Mouse (Mus musculus): ENCODE results near the gene Defa31. TPM values are rescaled to one million over a fixed set of nuclear protein-coding genes. Genes with fewer than 3 reads are reported as not detected.
"Not testable (repeated sequence)": the region's sequence is repeated elsewhere in the genome, so short reads cannot be mapped to it uniquely, and the experiment has no call there.

Gene Defa31
- total RNA-seq (2012; rRNA removed), result not detected in 2 replicates
- not detected for polyA plus RNA-seq (2012; ENCODE audit: insufficient read depth in 1 of 2, insufficient read length in 2 of 2, low read depth in 1 of 2, low replicate concordance in 2 of 2, missing spikeins in 1 of 2)

GRCm38 (mm10) chr8:21191314-21191713 lies at the start of gene Defa31:
TSS of gene Defa31 (plus strand) at chr8:21191614.
- not testable (repeated sequence) for H3K4me1 ChIP-seq (ENCODE audit: control insufficient read depth in 1 of 2, insufficient read depth in 2 of 2, low read length in 2 of 2); H3K9ac ChIP-seq (ENCODE audit: control insufficient read depth, low read depth, low read length, poor library complexity, severe bottlenecking); H3K27me3 ChIP-seq (ENCODE audit: control insufficient read depth in 1 of 2, insufficient read depth in 2 of 2, low read length in 2 of 2); H3K27ac ChIP-seq (ENCODE audit: control insufficient read depth, low read depth, low read length); H3K4me3 ChIP-seq (ENCODE audit: control insufficient read depth in 1 of 2, insufficient read depth in 1 of 2, low read depth in 2 of 2, low read length in 2 of 2); H3K9me3 ChIP-seq (replicated peaks; ENCODE audit: insufficient read depth, low read length); H3K36me3 ChIP-seq (ENCODE audit: control insufficient read depth in 1 of 2, insufficient read depth in 2 of 2, low read length in 2 of 2); H3K79me2 ChIP-seq (ENCODE audit: control insufficient read depth, insufficient read depth, low read length, poor library complexity); DNase-seq (ENCODE audit: low read depth, low spot score)

DNA sequence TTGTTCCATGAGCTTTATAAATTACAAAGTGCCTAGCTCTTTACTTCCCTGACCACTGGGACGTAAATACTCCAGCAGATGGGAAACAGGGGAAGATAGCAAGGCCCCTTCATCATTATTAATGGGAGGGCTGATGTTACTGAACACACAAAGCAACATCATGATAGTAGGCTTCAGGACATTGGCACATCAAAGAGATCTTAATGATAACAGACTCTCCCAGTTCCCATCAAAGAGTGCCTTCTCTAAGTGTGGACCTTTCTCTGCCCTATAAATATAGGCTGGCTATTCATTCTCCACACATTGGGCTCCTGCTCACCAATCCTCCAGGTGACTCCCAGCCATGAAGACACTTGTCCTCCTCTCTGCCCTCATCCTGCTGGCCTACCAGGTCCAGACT lies 29.4 kb upstream of the Defa31 start, which contains the start of gene Defa22:
Gene Defa22, plus strand, starts transcription at position 301 of the 400 bp plus-strand sequence.
- H3K36me3 ChIP-seq (ENCODE audit: control insufficient read depth in 1 of 2, insufficient read depth in 2 of 2, low read length in 2 of 2); H3K9me3 ChIP-seq (replicated peaks; ENCODE audit: insufficient read depth, low read length); DNase-seq (ENCODE audit: low read depth, low spot score); H3K79me2 ChIP-seq (ENCODE audit: control insufficient read depth, insufficient read depth, low read length, poor library complexity); H3K27ac ChIP-seq (ENCODE audit: control insufficient read depth, low read depth, low read length); H3K9ac ChIP-seq (ENCODE audit: control insufficient read depth, low read depth, low read length, poor library complexity, severe bottlenecking); H3K4me1 ChIP-seq (ENCODE audit: control insufficient read depth in 1 of 2, insufficient read depth in 2 of 2, low read length in 2 of 2); H3K4me3 ChIP-seq (ENCODE audit: control insufficient read depth in 1 of 2, insufficient read depth in 1 of 2, low read depth in 2 of 2, low read length in 2 of 2); H3K27me3 ChIP-seq (ENCODE audit: control insufficient read depth in 1 of 2, insufficient read depth in 2 of 2, low read length in 2 of 2): not testable (repeated sequence)

GRCm38 (mm10) chr8:21201261-21201660 lies 9.8 kb downstream of the Defa31 start, which contains the start of gene Gm15293:
TSS of gene Gm15293 (plus strand) at chr8:21201561.
- not testable (repeated sequence) for H3K79me2 ChIP-seq (ENCODE audit: control insufficient read depth, insufficient read depth, low read length, poor library complexity); H3K9me3 ChIP-seq (replicated peaks; ENCODE audit: insufficient read depth, low read length); H3K9ac ChIP-seq (ENCODE audit: control insufficient read depth, low read depth, low read length, poor library complexity, severe bottlenecking); H3K27me3 ChIP-seq (ENCODE audit: control insufficient read depth in 1 of 2, insufficient read depth in 2 of 2, low read length in 2 of 2); H3K4me3 ChIP-seq (ENCODE audit: control insufficient read depth in 1 of 2, insufficient read depth in 1 of 2, low read depth in 2 of 2, low read length in 2 of 2); DNase-seq (ENCODE audit: low read depth, low spot score); H3K36me3 ChIP-seq (ENCODE audit: control insufficient read depth in 1 of 2, insufficient read depth in 2 of 2, low read length in 2 of 2); H3K4me1 ChIP-seq (ENCODE audit: control insufficient read depth in 1 of 2, insufficient read depth in 2 of 2, low read length in 2 of 2); H3K27ac ChIP-seq (ENCODE audit: control insufficient read depth, low read depth, low read length)

Other genes with a start within 250 kb of the Defa31 start
- gene AY761185, start 246.9 kb upstream of the Defa31 start, total RNA-seq (2012; rRNA removed), result not detected in 2 replicates
- gene AY761185, start 246.9 kb upstream of the Defa31 start, polyA plus RNA-seq (2012; ENCODE audit: insufficient read depth in 1 of 2, insufficient read length in 2 of 2, low read depth in 1 of 2, low replicate concordance in 2 of 2, missing spikeins in 1 of 2), result not detected
- gene Defa21, start 166.1 kb upstream of the Defa31 start, total RNA-seq (2012; rRNA removed), result not detected in 2 replicates
- not detected for gene Defa21, start 166.1 kb upstream of the Defa31 start, polyA plus RNA-seq (2012; ENCODE audit: insufficient read depth in 1 of 2, insufficient read length in 2 of 2, low read depth in 1 of 2, low replicate concordance in 2 of 2, missing spikeins in 1 of 2)
- gene Defa23, start 136.6 kb upstream of the Defa31 start, total RNA-seq (2012; rRNA removed), result not detected in 2 replicates
- gene Defa23, start 136.6 kb upstream of the Defa31 start, polyA plus RNA-seq (2012; ENCODE audit: insufficient read depth in 1 of 2, insufficient read length in 2 of 2, low read depth in 1 of 2, low replicate concordance in 2 of 2, missing spikeins in 1 of 2), result not detected
- not detected in 2 replicates for gene Defa35, start 126.6 kb upstream of the Defa31 start, total RNA-seq (2012; rRNA removed)
- gene Defa35, start 126.6 kb upstream of the Defa31 start, polyA plus RNA-seq (2012; ENCODE audit: insufficient read depth in 1 of 2, insufficient read length in 2 of 2, low read depth in 1 of 2, low replicate concordance in 2 of 2, missing spikeins in 1 of 2), result not detected
- gene Defa25, start 107.2 kb upstream of the Defa31 start, total RNA-seq (2012; rRNA removed), result not detected in 2 replicates
- not detected for gene Defa25, start 107.2 kb upstream of the Defa31 start, polyA plus RNA-seq (2012; ENCODE audit: insufficient read depth in 1 of 2, insufficient read length in 2 of 2, low read depth in 1 of 2, low replicate concordance in 2 of 2, missing spikeins in 1 of 2)
- gene Gm14851, start 95.6 kb upstream of the Defa31 start, total RNA-seq (2012; rRNA removed), result not detected in 2 replicates
- not detected for gene Gm14851, start 95.6 kb upstream of the Defa31 start, polyA plus RNA-seq (2012; ENCODE audit: insufficient read depth in 1 of 2, insufficient read length in 2 of 2, low read depth in 1 of 2, low replicate concordance in 2 of 2, missing spikeins in 1 of 2)
- not detected in 2 replicates for gene Defa30, start 57.0 kb upstream of the Defa31 start, total RNA-seq (2012; rRNA removed)
- gene Defa30, start 57.0 kb upstream of the Defa31 start, polyA plus RNA-seq (2012; ENCODE audit: insufficient read depth in 1 of 2, insufficient read length in 2 of 2, low read depth in 1 of 2, low replicate concordance in 2 of 2, missing spikeins in 1 of 2), result not detected
- gene Defa22, start 29.3 kb upstream of the Defa31 start, total RNA-seq (2012; rRNA removed), result not detected in 2 replicates
- not detected for gene Defa22, start 29.3 kb upstream of the Defa31 start, polyA plus RNA-seq (2012; ENCODE audit: insufficient read depth in 1 of 2, insufficient read length in 2 of 2, low read depth in 1 of 2, low replicate concordance in 2 of 2, missing spikeins in 1 of 2)
- not detected in 2 replicates for gene Gm15293, start 9.9 kb downstream of the Defa31 start, total RNA-seq (2012; rRNA removed)
- gene Gm15293, start 9.9 kb downstream of the Defa31 start, polyA plus RNA-seq (2012; ENCODE audit: insufficient read depth in 1 of 2, insufficient read length in 2 of 2, low read depth in 1 of 2, low replicate concordance in 2 of 2, missing spikeins in 1 of 2), result not detected
- gene Gm15292, start 58.1 kb downstream of the Defa31 start, total RNA-seq (2012; rRNA removed), result not detected in 2 replicates
- gene Gm15292, start 58.1 kb downstream of the Defa31 start, polyA plus RNA-seq (2012; ENCODE audit: insufficient read depth in 1 of 2, insufficient read length in 2 of 2, low read depth in 1 of 2, low replicate concordance in 2 of 2, missing spikeins in 1 of 2), result not detected
- not detected in 2 replicates for gene Defa27, start 123.9 kb downstream of the Defa31 start, total RNA-seq (2012; rRNA removed)
- gene Defa27, start 123.9 kb downstream of the Defa31 start, polyA plus RNA-seq (2012; ENCODE audit: insufficient read depth in 1 of 2, insufficient read length in 2 of 2, low read depth in 1 of 2, low replicate concordance in 2 of 2, missing spikeins in 1 of 2), result not detected
- gene Defa29, start 135.4 kb downstream of the Defa31 start, total RNA-seq (2012; rRNA removed), result not detected in 2 replicates
- gene Defa29, start 135.4 kb downstream of the Defa31 start, polyA plus RNA-seq (2012; ENCODE audit: insufficient read depth in 1 of 2, insufficient read length in 2 of 2, low read depth in 1 of 2, low replicate concordance in 2 of 2, missing spikeins in 1 of 2), result not detected
- not detected in 2 replicates for gene Defa2, start 186.9 kb downstream of the Defa31 start, total RNA-seq (2012; rRNA removed)
- gene Defa2, start 186.9 kb downstream of the Defa31 start, polyA plus RNA-seq (2012; ENCODE audit: insufficient read depth in 1 of 2, insufficient read length in 2 of 2, low read depth in 1 of 2, low replicate concordance in 2 of 2, missing spikeins in 1 of 2), result not detected
- not detected in 2 replicates for gene Defa33, start 200.2 kb downstream of the Defa31 start, total RNA-seq (2012; rRNA removed)
- gene Defa33, start 200.2 kb downstream of the Defa31 start, polyA plus RNA-seq (2012; ENCODE audit: insufficient read depth in 1 of 2, insufficient read length in 2 of 2, low read depth in 1 of 2, low replicate concordance in 2 of 2, missing spikeins in 1 of 2), result not detected
- not detected in 2 replicates for gene Defa36, start 235.8 kb downstream of the Defa31 start, total RNA-seq (2012; rRNA removed)
- not detected for gene Defa36, start 235.8 kb downstream of the Defa31 start, polyA plus RNA-seq (2012; ENCODE audit: insufficient read depth in 1 of 2, insufficient read length in 2 of 2, low read depth in 1 of 2, low replicate concordance in 2 of 2, missing spikeins in 1 of 2)

Measured in MEL (cell line).